In the genomic region with DNA sequence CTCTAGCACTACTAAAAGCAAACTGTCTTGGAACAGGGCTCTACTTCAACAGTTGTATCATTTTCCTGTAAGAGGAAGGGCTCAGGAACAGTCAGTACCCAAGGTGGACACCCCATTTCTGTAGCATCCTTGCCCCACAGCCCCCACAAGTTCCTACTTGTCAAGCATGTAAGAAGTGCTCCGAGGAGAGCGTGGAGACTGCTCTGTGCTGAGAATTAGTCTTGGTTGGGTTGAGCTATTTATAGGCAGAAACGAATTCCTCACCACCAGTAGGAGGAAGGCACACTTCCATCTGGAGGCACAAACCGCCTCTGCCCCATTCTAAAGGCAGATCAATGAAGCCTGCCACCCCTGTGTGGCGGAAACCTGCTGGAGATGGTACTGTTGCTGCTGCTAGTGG, we compare ENCODE assay signal across 13 mouse cellular contexts. TPM values are rescaled to one million over a fixed set of nuclear protein-coding genes. Genes with fewer than 3 reads are reported as not detected.
DNase-seq lines count a peak whose midpoint lies in the region; ATAC-seq lines count a peak whose summit lies in the region.
"Had no signal": no experiment of that assay in that cellular context is flagged by ENCODE, and none has a peak within 500 bp of the region (broad histone marks: within the 10 kb centered on the region; RNA-seq: fewer than 3 reads in every experiment).

No protein-coding gene starts in this region.

- no peak overlapping the region for H3K4me2 ChIP-seq in midbrain, embryonic 16.5 days (ENCODE audit: low read length)
- H3K4me2 ChIP-seq: hindbrain, embryonic 13.5 days; liver, embryonic 11.5 days; midbrain, embryonic 12.5 days had no signal

- H3K36me3 ChIP-seq in heart, embryonic 10.5 days = no peaks in the 10 kb centered on the region; the same call in 1 of the 2 replicates
- peaks cover 16% of the 10 kb centered on the region for H3K36me3 ChIP-seq in midbrain, embryonic 16.5 days (ENCODE audit: control insufficient read depth, insufficient read depth, low read length)
- H3K36me3 ChIP-seq in hindbrain, embryonic 10.5 days = peaks cover 82% of the 10 kb centered on the region

- no peaks in the 10 kb centered on the region for H3K9me3 ChIP-seq in heart, embryonic 10.5 days
- no peaks in the 10 kb centered on the region for H3K9me3 ChIP-seq in midbrain, embryonic 16.5 days (replicated peaks; ENCODE audit: control insufficient read depth, low read length, poor library complexity, severe bottlenecking)
- H3K9me3 ChIP-seq in hindbrain, embryonic 10.5 days = no peaks in the 10 kb centered on the region
- H3K9me3 ChIP-seq: hindbrain, embryonic 13.5 days; midbrain, embryonic 12.5 days had no signal

- no peak overlapping the region for H3K4me3 ChIP-seq in heart, embryonic 10.5 days
- H3K4me3 ChIP-seq in midbrain, embryonic 16.5 days (ENCODE audit: low read depth, low read length) = no peak overlapping the region
- no peak overlapping the region for H3K4me3 ChIP-seq in hindbrain, embryonic 10.5 days
- H3K4me3 ChIP-seq: hindbrain, embryonic 13.5 days; midbrain, embryonic 12.5 days had no signal

- H3K4me1 ChIP-seq in heart, embryonic 10.5 days = peaks cover 58% of the 10 kb centered on the region
- H3K4me1 ChIP-seq in midbrain, embryonic 16.5 days (ENCODE audit: control insufficient read depth, insufficient read depth, low read length) = no peaks in the 10 kb centered on the region
- H3K4me1 ChIP-seq in hindbrain, embryonic 10.5 days (replicated peaks) = peaks cover 16% of the 10 kb centered on the region; the same call in 1 of the 2 replicates
- H3K4me1 ChIP-seq: midbrain, embryonic 12.5 days had no signal

- intact Hi-C loops in left cerebral cortex, postnatal 14 days (cut with DNase I) = no loop called here

- H3K27ac ChIP-seq in heart, embryonic 10.5 days = peak overlapping the region; percentile 17; the same call in 1 of the 2 replicates
- H3K27ac ChIP-seq in midbrain, embryonic 16.5 days (ENCODE audit: low read length) = no peak overlapping the region
- H3K27ac ChIP-seq in hindbrain, embryonic 10.5 days = no peak overlapping the region
- H3K27ac ChIP-seq: hindbrain, embryonic 13.5 days; midbrain, embryonic 12.5 days had no signal

- ATAC-seq in midbrain, embryonic 16.5 days = no peak

- DNase-seq in heart, embryonic 10.5 days (ENCODE audit: low spot score) = no peak
- no peak for DNase-seq in heart, adult 11 months
- DNase-seq in right cerebral cortex, adult 18-20 months = peak; percentile 75
- no peak for DNase-seq in right cerebral cortex, postnatal 4 days
- peak; percentile 63 to 67 for DNase-seq in left cerebral cortex, postnatal 14 days (ENCODE audit: low spot score in 2 of 2)
- no peak for DNase-seq in MN1 (ENCODE audit: low spot score)
- no peak for DNase-seq in hindbrain, embryonic 10.5 days (ENCODE audit: low spot score)
- DNase-seq: adrenal gland, postnatal 14 days; kidney, adult 11 months had no signal

- 50% methylated on average over 5 of the region's 5 CpGs for WGBS in heart, embryonic 10.5 days
- whole genome bisulfite sequencing in midbrain, embryonic 16.5 days = 47% methylated on average over 5 of the region's 5 CpGs
- WGBS in hindbrain, embryonic 10.5 days = 56% methylated on average over 5 of the region's 5 CpGs

- peaks cover 36% of the 10 kb centered on the region for H3K27me3 ChIP-seq in heart, embryonic 10.5 days (ENCODE audit: insufficient read depth, poor library complexity, severe bottlenecking)
- no peaks in the 10 kb centered on the region for H3K27me3 ChIP-seq in midbrain, embryonic 16.5 days (ENCODE audit: control insufficient read depth, insufficient read depth, low read depth, low read length)
- no peaks in the 10 kb centered on the region for H3K27me3 ChIP-seq in hindbrain, embryonic 10.5 days (ENCODE audit: insufficient read depth, poor library complexity, severe bottlenecking)
- H3K27me3 ChIP-seq: hindbrain, embryonic 13.5 days; midbrain, embryonic 12.5 days had no signal

- H3K9ac ChIP-seq in midbrain, embryonic 16.5 days (ENCODE audit: low read depth, low read length) = no peak overlapping the region
- H3K9ac ChIP-seq: hindbrain, embryonic 13.5 days; midbrain, embryonic 12.5 days had no signal

RNA-seq across cellular contexts. Expression of gene Iqsec1, which starts 52.8 kb away (rescaled TPM):
- 12.1 and 14.8 TPM in 2 replicates for polyA plus RNA-seq in heart, embryonic 10.5 days (2016; fragmentation: Nextera tagmentation; extraction: Ambion mirVana)
- 100 to 1,000 TPM; 246 to 274 TPM for total RNA-seq in left cerebral cortex, postnatal 14 days (2021)
- polyA plus RNA-seq in midbrain, embryonic 16.5 days (2015; fragmentation: Nextera tagmentation; extraction: Ambion mirVana) = 24.6 and 25.6 TPM in 2 replicates
- polyA plus RNA-seq in hindbrain, embryonic 10.5 days (2016; fragmentation: Nextera tagmentation; extraction: Ambion mirVana) = 11.3 and 13.8 TPM in 2 replicates

Comparison
In these comparisons a context has a peak if more than half of its experiments do, and no peak if none do; other contexts are left out.
1. DNase-seq: peak in right cerebral cortex, adult 18-20 months (single experiment) and left cerebral cortex, postnatal 14 days (2 of 2); none in heart, embryonic 10.5 days (single experiment), heart, adult 11 months (single experiment), right cerebral cortex, postnatal 4 days (single experiment), MN1 (single experiment) and hindbrain, embryonic 10.5 days (single experiment).